Mouse (Mus musculus) myocyte (in vitro differentiated cells): Measurements from ENCODE around the gene Pfkfb3.

Experiments used
- MYOG ChIP-seq, 3 experiments: IDR thresholded peaks; one replicate each; pipeline ENCODE4 v1.6.1; 2011; ENCODE audit warnings: control low read depth in 2 of 3, low read depth in 2 of 3, mild to moderate bottlenecking in 2 of 3; ENCODE audit not compliant: insufficient read length in 2 of 3, control insufficient read depth in 1 of 3, insufficient read depth in 1 of 3
- POLR2A ChIP-seq: IDR thresholded peaks from one replicate; pipeline ENCODE4 v1.6.1; 2011; ENCODE audit warnings: low read depth, mild to moderate bottlenecking, control low read depth, moderate library complexity; ENCODE audit not compliant: insufficient read length
- POLR2AphosphoS2 ChIP-seq: IDR thresholded peaks from one replicate; pipeline ENCODE4 v1.6.1; 2011; ENCODE audit warnings: low read depth, control low read depth; ENCODE audit not compliant: insufficient read length
- REST ChIP-seq: IDR thresholded peaks from one replicate; pipeline ENCODE4 v1.6.1; 2011; ENCODE audit warnings: mild to moderate bottlenecking, control low read depth, moderate library complexity; ENCODE audit not compliant: insufficient read depth, insufficient read length
- TCF12 ChIP-seq: IDR thresholded peaks from one replicate; pipeline ENCODE4 v1.6.1; 2011; ENCODE audit warnings: mild to moderate bottlenecking, control low read depth; ENCODE audit not compliant: poor library complexity, insufficient read depth, severe bottlenecking
- USF1 ChIP-seq: IDR thresholded peaks from one replicate; pipeline ENCODE4 v1.6.1; 2011; ENCODE audit warnings: low read depth, mild to moderate bottlenecking, control low read depth, moderate library complexity

DNA sequence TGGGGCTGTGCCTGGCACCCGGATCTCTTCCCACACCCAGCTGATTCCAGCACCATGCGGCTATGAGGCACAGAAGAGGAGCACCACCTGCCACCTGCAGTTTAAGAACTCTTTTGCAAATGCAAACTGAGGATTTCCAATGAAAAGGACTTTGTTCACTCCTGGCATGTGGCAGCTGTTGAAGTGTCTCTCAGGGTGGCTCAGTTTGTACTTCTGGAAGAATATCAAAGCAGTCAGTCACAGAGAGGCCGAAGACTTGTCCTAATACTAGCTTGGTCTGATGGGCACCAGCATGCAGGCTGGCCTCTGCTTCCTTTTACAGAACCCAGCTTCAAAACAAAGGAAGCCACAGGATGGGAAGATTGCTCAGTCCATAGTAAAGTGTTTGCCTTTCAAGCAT lies 62.4 kb downstream of the Pfkfb3 start:
- TF ChIP-seq POLR2A = no peak
- TF ChIP-seq TCF12 = no peak
- TF ChIP-seq MYOG (IDR thresholded peaks at IDR 0.05; ENCODE audit: control insufficient read depth in 1 of 3, insufficient read depth in 1 of 3, insufficient read length in 2 of 3, low read depth in 2 of 3) = no peak
- no peak for TF ChIP-seq USF1
- TF ChIP-seq POLR2AphosphoS2 = no peak
- no peak for TF ChIP-seq REST
